10 mouse cellular contexts compared by ENCODE assay signal in genomic region chr2:26061018-26061666, GRCm38 (mm10). TPM values are rescaled to one million over a fixed set of nuclear protein-coding genes. Genes with fewer than 3 reads are reported as not detected.
DNase-seq lines count a peak whose midpoint lies in the region; ATAC-seq and TF ChIP-seq lines count a peak whose summit lies in the region.
"Had no signal": no experiment of that assay in that cellular context is flagged by ENCODE, and none has a peak within 500 bp of the region (broad histone marks: within the 10 kb centered on the region; RNA-seq: fewer than 3 reads in every experiment).

No protein-coding gene starts in this region.

- H3K27me3 ChIP-seq in myocyte (ENCODE audit: control insufficient read depth, insufficient read depth, insufficient read length): no peaks in the 10 kb centered on the region
- H3K27me3 ChIP-seq in intestine, embryonic 16.5 days (replicated peaks; ENCODE audit: control insufficient read depth, insufficient read depth, low read length): no peaks in the 10 kb centered on the region
- H3K27me3 ChIP-seq: neural tube, embryonic 13.5 days had no signal

- peak; percentile 5 to 10 for DNase-seq in B cell, adult 2 months
- peak; percentile 86 for DNase-seq in brain, adult 2 months (ENCODE audit: low read depth, low spot score)
- DNase-seq in frontal cortex, postnatal 10 days (ENCODE audit: low spot score in 2 of 2): peak; percentile 27 to 52
- no peak for DNase-seq in embryo, embryonic 11 days
- DNase-seq in gastrocnemius, postnatal 10 days: no peak
- no peak for DNase-seq in lung, postnatal 36 days
- DNase-seq: heart, postnatal 36 days had no signal

- H3K79me2 ChIP-seq in myocyte (ENCODE audit: control insufficient read depth, insufficient read depth): no peaks in the 10 kb centered on the region

- no peak overlapping the region for H3ac ChIP-seq in myocyte (ENCODE audit: control insufficient read depth, insufficient read length)

- H3K9ac ChIP-seq in intestine, embryonic 16.5 days (ENCODE audit: low read depth, low read length): no peak overlapping the region
- H3K9ac ChIP-seq: neural tube, embryonic 13.5 days had no signal

- no peak overlapping the region for H3K4me2 ChIP-seq in myocyte (ENCODE audit: low read depth)
- no peak overlapping the region for H3K4me2 ChIP-seq in intestine, embryonic 16.5 days (ENCODE audit: low read depth, low read length)
- H3K4me2 ChIP-seq: neural tube, embryonic 13.5 days had no signal

- no peak for ATAC-seq in intestine, embryonic 16.5 days

- no peak for TF ChIP-seq POLR2A in myocyte (IDR thresholded peaks at IDR 0.05; ENCODE audit: insufficient read length, low read depth)

- no peak overlapping the region for H3K4me3 ChIP-seq in myocyte
- H3K4me3 ChIP-seq in intestine, embryonic 16.5 days (ENCODE audit: low read length): no peak overlapping the region
- H3K4me3 ChIP-seq: neural tube, embryonic 13.5 days had no signal

- WGBS in intestine, embryonic 16.5 days: 74% methylated on average over 21 of the region's 21 CpGs

- peaks cover 4% of the 10 kb centered on the region for H3K36me3 ChIP-seq in myocyte (ENCODE audit: control insufficient read depth, insufficient read depth)
- no peaks in the 10 kb centered on the region for H3K36me3 ChIP-seq in intestine, embryonic 16.5 days (ENCODE audit: control insufficient read depth, insufficient read depth, low read length)

- H3K9me3 ChIP-seq in intestine, embryonic 16.5 days (ENCODE audit: control insufficient read depth, low read length): no peaks in the 10 kb centered on the region
- H3K9me3 ChIP-seq: neural tube, embryonic 13.5 days had no signal

- H3K27ac ChIP-seq in intestine, embryonic 16.5 days (ENCODE audit: low read length): no peak overlapping the region
- H3K27ac ChIP-seq: neural tube, embryonic 13.5 days had no signal

- no peaks in the 10 kb centered on the region for H3K4me1 ChIP-seq in intestine, embryonic 16.5 days (ENCODE audit: control insufficient read depth, insufficient read depth, low read length)

TF ChIP-seq in myocyte, 11 proteins besides CTCF, POLR2A, EP300 and RAD21:
- TF ChIP-seq E2F4 (IDR thresholded peaks at IDR 0.05; ENCODE audit: insufficient read depth) (no peak), TCF3 (IDR thresholded peaks at IDR 0.05; ENCODE audit: insufficient read length, low read depth) (no peak), MYOG (IDR thresholded peaks at IDR 0.05; ENCODE audit: control insufficient read depth in 1 of 3, insufficient read depth in 1 of 3, insufficient read length in 2 of 3, low read depth in 2 of 3) (peak in 2 of 3 experiments; percentile 13 to 65), POLR2AphosphoS2 (IDR thresholded peaks at IDR 0.05; ENCODE audit: insufficient read length, low read depth) (no peak), CEBPB (IDR thresholded peaks at IDR 0.05; ENCODE audit: insufficient read depth, poor library complexity, severe bottlenecking) (no peak)

RNA-seq across cellular contexts. Expression of gene Ubac1, which starts 39.6 kb away (rescaled TPM):
- 128 TPM for polyA plus RNA-seq in myocyte (2012; fragmentation: generic; extraction: Trizol)
- 75.8 and 80.1 TPM in 2 replicates for polyA plus RNA-seq in intestine, embryonic 16.5 days (2015; fragmentation: Nextera tagmentation; extraction: Ambion mirVana)
- total RNA-seq in gastrocnemius, postnatal 10 days (2021): 100 to 1,000 TPM; 185 to 191 TPM

Comparison
In these comparisons a context has a peak if more than half of its experiments do, and no peak if none do; other contexts are left out.
1. DNase-seq: peak in B cell, adult 2 months (2 of 2), brain, adult 2 months (single experiment) and frontal cortex, postnatal 10 days (2 of 2); none in embryo, embryonic 11 days (single experiment), gastrocnemius, postnatal 10 days (single experiment) and lung, postnatal 36 days (single experiment).